Comparison of ENCODE assay signal across 9 mouse cellular contexts in genomic region chr12:15617312-15617711, GRCm38 (mm10).
DNase-seq lines count a peak whose midpoint lies in the region; ATAC-seq lines count a peak whose summit lies in the region.
"Had no signal": no experiment of that assay in that cellular context is flagged by ENCODE, and none has a peak within 500 bp of the region (broad histone marks: within the 10 kb centered on the region; RNA-seq: fewer than 3 reads in every experiment).

No protein-coding gene starts in this region.

- no peaks in the 10 kb centered on the region for H3K36me3 ChIP-seq in intestine, embryonic 16.5 days (ENCODE audit: control insufficient read depth, insufficient read depth, low read length)

- peak overlapping the region; percentile 57; the same call in 1 of the 2 replicates for H3K27ac ChIP-seq in intestine, embryonic 16.5 days (ENCODE audit: low read length)

- no peak overlapping the region for H3K4me2 ChIP-seq in intestine, embryonic 16.5 days (ENCODE audit: low read depth, low read length)

- no peaks in the 10 kb centered on the region for H3K9me3 ChIP-seq in intestine, embryonic 16.5 days (ENCODE audit: control insufficient read depth, low read length)

- DNase-seq in cerebellum, postnatal 10 days: peak; percentile 62 to 80
- DNase-seq in testis, postnatal 14 days (ENCODE audit: low spot score): peak; percentile 17
- no peak for DNase-seq in testis, postnatal 10 days (ENCODE audit: low spot score)
- no peak for DNase-seq in spleen, postnatal 10 days (ENCODE audit: low spot score in 2 of 2)
- no peak for DNase-seq in thymus, postnatal 14 days
- DNase-seq in ovary, postnatal 36 days (ENCODE audit: low spot score): no peak
- DNase-seq: B cell, adult 2 months had no signal

- 51% methylated on average over 1 of the region's 1 CpGs for WGBS in intestine, embryonic 16.5 days

- H3K4me3 ChIP-seq in intestine, embryonic 16.5 days (ENCODE audit: low read length): no peak overlapping the region

- no peak for ATAC-seq in cerebellum, adult (ENCODE audit: insufficient number of reproducible peaks, low FRiP score, low TSS enrichment)
- 0 out of 2 replicates have a peak, but pooled peaks have one; percentile 40 for ATAC-seq in intestine, embryonic 16.5 days

- no peaks in the 10 kb centered on the region for H3K27me3 ChIP-seq in intestine, embryonic 16.5 days (replicated peaks; ENCODE audit: control insufficient read depth, insufficient read depth, low read length)

- no peaks in the 10 kb centered on the region for H3K4me1 ChIP-seq in intestine, embryonic 16.5 days (ENCODE audit: control insufficient read depth, insufficient read depth, low read length)

- H3K9ac ChIP-seq in intestine, embryonic 16.5 days (ENCODE audit: low read depth, low read length): no peak overlapping the region

Comparison
In these comparisons a context has a peak if more than half of its experiments do, and no peak if none do; other contexts are left out.
1. DNase-seq: peak in cerebellum, postnatal 10 days (2 of 2) and testis, postnatal 14 days (single experiment); none in testis, postnatal 10 days (single experiment), spleen, postnatal 10 days (0 of 2), thymus, postnatal 14 days (single experiment) and ovary, postnatal 36 days (single experiment).